Mouse (Mus musculus) stomach, postnatal 0 days (tissue): ENCODE measurements around the gene Shisa6.

Experiments
- CTCF ChIP-seq: IDR thresholded peaks from 2 replicates; pipeline ENCODE4 v1.5.1; 2016; ENCODE audit warnings: antibody characterized with exemption, low read depth, mild to moderate bottlenecking, moderate library complexity
- EP300 ChIP-seq: optimal IDR thresholded peaks from 2 replicates; pipeline ENCODE3; 2016; ENCODE audit warnings: antibody characterized with exemption

DNA sequence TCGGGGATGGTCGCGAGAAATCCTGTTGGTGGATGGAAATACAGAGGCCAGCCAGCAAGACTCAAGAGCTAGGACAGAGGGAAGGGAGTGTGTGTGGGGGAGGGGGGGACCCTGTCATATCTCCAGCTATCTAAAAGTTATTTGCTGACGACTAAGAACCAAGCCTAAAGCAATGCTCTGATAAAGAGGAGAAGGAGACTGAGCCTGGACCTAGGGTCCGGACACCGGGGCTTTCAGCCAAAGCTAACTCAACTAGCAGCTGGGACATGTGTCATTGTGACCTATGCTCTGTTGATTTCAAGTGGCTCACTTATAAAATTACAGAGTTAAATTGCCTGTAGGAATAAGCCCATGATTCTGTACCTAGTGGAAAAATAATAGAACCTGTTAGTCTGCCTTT is 6.4 kb downstream of the Shisa6 start:
- TF ChIP-seq CTCF: no peak
- TF ChIP-seq EP300: no peak
